Comparison of ENCODE assay signal across 23 mouse cellular contexts in the genomic region with DNA sequence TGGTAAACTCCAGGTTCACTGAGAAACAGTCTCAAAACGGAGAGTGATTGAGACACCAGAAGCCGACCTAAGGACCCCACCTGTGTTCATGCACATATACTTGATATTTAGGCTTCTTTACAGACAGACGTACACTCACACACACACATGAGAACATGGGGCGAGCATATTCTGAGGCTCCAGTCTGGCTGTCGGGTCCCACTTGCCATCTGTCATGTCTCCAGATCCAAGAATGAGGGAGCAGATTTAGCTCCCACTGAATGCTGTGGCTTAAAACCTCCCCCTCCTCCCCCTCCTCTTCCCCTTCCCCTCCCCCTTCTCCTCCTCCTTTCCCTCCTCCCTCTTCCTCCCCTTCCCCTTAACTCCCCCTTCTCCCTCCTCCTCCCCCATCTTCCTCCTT.
DNase-seq lines count a peak whose midpoint lies in the region; ATAC-seq lines count a peak whose summit lies in the region.
"Had no signal": no experiment of that assay in that cellular context is flagged by ENCODE, and none has a peak within 500 bp of the region (broad histone marks: within the 10 kb centered on the region; RNA-seq: fewer than 3 reads in every experiment).

No protein-coding gene starts in this region.

- no peaks in the 10 kb centered on the region for H3K9me3 ChIP-seq in forebrain, embryonic 13.5 days (replicated peaks)
- no peaks in the 10 kb centered on the region for H3K9me3 ChIP-seq in forebrain, embryonic 11.5 days (ENCODE audit: control insufficient read depth, low read length)
- H3K9me3 ChIP-seq: heart, embryonic 15.5 days; hindbrain, embryonic 15.5 days; limb, embryonic 10.5 days; liver, embryonic 15.5 days; lung, embryonic 15.5 days; neural tube, embryonic 12.5 days had no signal

- no peak overlapping the region for H3K4me2 ChIP-seq in forebrain, embryonic 13.5 days
- no peak overlapping the region for H3K4me2 ChIP-seq in forebrain, embryonic 11.5 days (ENCODE audit: low read depth, low read length, severe bottlenecking)
- H3K4me2 ChIP-seq: heart, embryonic 15.5 days; hindbrain, embryonic 15.5 days; liver, embryonic 15.5 days; lung, embryonic 15.5 days; neural tube, embryonic 12.5 days had no signal

- 0 out of 2 replicates have a peak, but pooled peaks cover 3% of the 10 kb centered on the region for H3K27me3 ChIP-seq in forebrain, embryonic 13.5 days
- H3K27me3 ChIP-seq in forebrain, embryonic 11.5 days (ENCODE audit: control insufficient read depth, insufficient read depth, low read length): no peaks in the 10 kb centered on the region
- H3K27me3 ChIP-seq: hindbrain, embryonic 15.5 days; liver, embryonic 15.5 days; lung, embryonic 15.5 days; neural tube, embryonic 12.5 days had no signal

- H3K4me1 ChIP-seq in forebrain, embryonic 13.5 days: peaks cover 7% of the 10 kb centered on the region
- no peaks in the 10 kb centered on the region; the same call in 1 of the 2 replicates for H3K4me1 ChIP-seq in forebrain, embryonic 11.5 days (replicated peaks; ENCODE audit: control insufficient read depth, insufficient read depth, low read length)
- H3K4me1 ChIP-seq: heart, embryonic 15.5 days; liver, embryonic 15.5 days had no signal

- no peaks in the 10 kb centered on the region for H3K36me3 ChIP-seq in forebrain, embryonic 13.5 days (ENCODE audit: poor library complexity, severe bottlenecking)
- H3K36me3 ChIP-seq in forebrain, embryonic 11.5 days (ENCODE audit: control insufficient read depth, insufficient read depth, low read length): no peaks in the 10 kb centered on the region
- H3K36me3 ChIP-seq: heart, embryonic 15.5 days; hindbrain, embryonic 15.5 days; limb, embryonic 10.5 days; liver, embryonic 15.5 days; lung, embryonic 15.5 days; neural tube, embryonic 12.5 days had no signal

- H3K27ac ChIP-seq in forebrain, embryonic 13.5 days: no peak overlapping the region
- H3K27ac ChIP-seq in forebrain, embryonic 11.5 days (ENCODE audit: low read depth, low read length): no peak overlapping the region
- H3K27ac ChIP-seq: gastrocnemius, adult 2 months; heart, embryonic 15.5 days; hindbrain, embryonic 15.5 days; limb, embryonic 10.5 days; liver, embryonic 15.5 days; lung, embryonic 15.5 days; neural tube, embryonic 12.5 days had no signal

- H3K4me3 ChIP-seq in forebrain, embryonic 13.5 days: no peak overlapping the region
- H3K4me3 ChIP-seq in forebrain, embryonic 11.5 days (ENCODE audit: low read depth, low read length): no peak overlapping the region
- H3K4me3 ChIP-seq: gastrocnemius, adult 2 months; heart, embryonic 15.5 days; hindbrain, embryonic 15.5 days; limb, embryonic 10.5 days; liver, embryonic 15.5 days; lung, embryonic 15.5 days; neural tube, embryonic 12.5 days had no signal

- no peak for DNase-seq in forebrain, embryonic 11.5 days (ENCODE audit: low spot score)
- DNase-seq in layer of hippocampus, adult 18-20 months (ENCODE audit: low spot score in 2 of 2): peak; percentile 39 to 74
- no peak for DNase-seq in layer of hippocampus, postnatal 36 days
- DNase-seq in right cerebral cortex, adult 2 months (ENCODE audit: low spot score in 2 of 2): peak; percentile 19 to 25
- no peak for DNase-seq in right cerebral cortex, postnatal 14 days
- DNase-seq in layer of hippocampus, adult 9-11 months: peak; percentile 70
- no peak for DNase-seq in spleen, postnatal 4 days (ENCODE audit: low spot score in 2 of 2)
- DNase-seq: adrenal gland, postnatal 36 days; cerebellum, adult 8-10 months; gastrocnemius, adult 2 months; heart, postnatal 36 days; kidney, adult 2 months; kidney, postnatal 10 days; liver; lung, postnatal 4 days; midbrain, embryonic 14.5 days had no signal

- WGBS in forebrain, embryonic 13.5 days: 64% methylated on average over 5 of the region's 5 CpGs
- WGBS in forebrain, embryonic 11.5 days: 73% methylated on average over 5 of the region's 5 CpGs

- peak; percentile 77; the same call in 1 of the 2 replicates for ATAC-seq in forebrain, embryonic 13.5 days
- ATAC-seq in forebrain, embryonic 11.5 days (replicated peaks; ENCODE audit: low FRiP score): no peak

- no peak overlapping the region for H3K9ac ChIP-seq in forebrain, embryonic 13.5 days
- H3K9ac ChIP-seq in forebrain, embryonic 11.5 days (ENCODE audit: low read length): no peak overlapping the region
- H3K9ac ChIP-seq: heart, embryonic 15.5 days; hindbrain, embryonic 15.5 days; liver, embryonic 15.5 days; lung, embryonic 15.5 days; neural tube, embryonic 12.5 days had no signal

Comparison
In these comparisons a context has a peak if more than half of its experiments do, and no peak if none do; other contexts are left out.
1. DNase-seq: peak in layer of hippocampus, adult 18-20 months (2 of 2), right cerebral cortex, adult 2 months (2 of 2) and layer of hippocampus, adult 9-11 months (single experiment); none in forebrain, embryonic 11.5 days (single experiment), layer of hippocampus, postnatal 36 days (0 of 2), right cerebral cortex, postnatal 14 days (single experiment) and spleen, postnatal 4 days (0 of 2).